Mouse (Mus musculus) E14TG2a.4 (cell line): ENCODE data around the gene Rps6kb1.

Experiments used
- H3K27me3 ChIP-seq: 2 replicates; pipeline ENCODE4 v1.6.1; 2014; ENCODE audit warnings: low read length, control low read depth; ENCODE audit not compliant: insufficient read depth
- H3K36me3 ChIP-seq: 2 replicates; pipeline ENCODE4 v1.6.1; 2014; ENCODE audit warnings: low read length, control low read depth; ENCODE audit not compliant: insufficient read depth
- H3K4me1 ChIP-seq: replicated peaks from 2 replicates; pipeline ENCODE4 v1.6.1; 2014; ENCODE audit warnings: low read depth, low read length, control low read depth
- H3K4me3 ChIP-seq: replicated peaks from 2 replicates; pipeline ENCODE4 v1.5.1; 2014; ENCODE audit warnings: mild to moderate bottlenecking, low read length
- H3K9me3 ChIP-seq: 2 replicates; pipeline ENCODE4 v1.6.1; 2014; ENCODE audit warnings: low read length, control low read depth
- CTCF ChIP-seq: conservative IDR thresholded peaks from 2 replicates; pipeline ENCODE4 v1.5.1; 2014; ENCODE audit warnings: low read length
- NANOG ChIP-seq: IDR thresholded peaks from 2 replicates; pipeline ENCODE4 v1.6.1; 2014; ENCODE audit warnings: borderline replicate concordance, low read length, mixed read lengths
- POU5F1 ChIP-seq: IDR thresholded peaks from 2 replicates; pipeline ENCODE4 v1.6.1; 2014; ENCODE audit warnings: low read length, borderline replicate concordance

The Rps6kb1 gene

GRCm38 (mm10) chr11:86544639-86545299, at the start of gene Rps6kb1, which contains the start of gene Tubd1:
Gene Rps6kb1, minus strand, starts transcription at chr11:86544805.
Gene Tubd1, plus strand, starts transcription at chr11:86544991.
- no peaks in the 10 kb centered on the region for H3K9me3 ChIP-seq
- H3K4me1 ChIP-seq = peaks cover 38% of the 10 kb centered on the region
- TF ChIP-seq NANOG (no peak), CTCF (no peak), POU5F1 (no peak)
- H3K27me3 ChIP-seq = no peaks in the 10 kb centered on the region
- peaks cover 23% of the 10 kb centered on the region for H3K36me3 ChIP-seq
- peak within 1 kb of the TSS; percentile 90 for H3K4me3 ChIP-seq

- no peak for TF ChIP-seq NANOG
- TF ChIP-seq CTCF = no peak
- TF ChIP-seq POU5F1 = no peak
- Histone ChIP-seq H3K4me3 (no peak overlapping the region), H3K27me3 (no peaks in the 10 kb centered on the region), H3K36me3 (peaks cover 12% of the 10 kb centered on the region; the same call in 1 of the 2 replicates), H3K4me1 (peaks cover 23% of the 10 kb centered on the region), H3K9me3 (no peaks in the 10 kb centered on the region)
These were observed 48.8 kb upstream of the Rps6kb1 start for GRCm38 (mm10) chr11:86593443-86593842.

DNA sequence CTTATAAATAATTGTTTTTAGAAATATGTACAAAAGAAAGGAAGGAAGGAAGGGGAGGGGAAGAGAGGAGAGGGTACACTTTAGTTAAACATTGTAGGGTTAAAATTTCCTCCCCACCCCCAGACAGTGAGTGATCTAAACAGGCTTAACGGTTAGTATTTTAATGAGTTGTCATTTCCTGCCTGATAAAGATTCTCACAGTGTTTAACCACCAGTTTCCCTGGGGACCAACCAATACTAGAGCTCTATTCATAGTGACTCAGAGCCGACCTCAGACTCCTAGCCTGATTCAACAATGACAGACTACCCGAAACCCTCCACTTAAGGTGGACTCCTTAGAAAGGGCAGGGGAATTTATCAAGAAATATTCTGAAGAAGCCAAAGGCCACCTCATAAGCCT, 48.4 kb upstream of the Rps6kb1 start:
- Histone ChIP-seq H3K27me3 (no peaks in the 10 kb centered on the region), H3K36me3 (peaks cover 10% of the 10 kb centered on the region; the same call in 1 of the 2 replicates), H3K4me3 (no peak overlapping the region), H3K4me1 (peaks cover 25% of the 10 kb centered on the region), H3K9me3 (no peaks in the 10 kb centered on the region)
- no peak for TF ChIP-seq CTCF
- no peak for TF ChIP-seq NANOG
- TF ChIP-seq POU5F1 = no peak

- H3K27me3 ChIP-seq = no peaks in the 10 kb centered on the region
- peaks cover 10% of the 10 kb centered on the region; the same call in 1 of the 2 replicates for H3K36me3 ChIP-seq
These were observed 47.5 kb upstream of the Rps6kb1 start for GRCm38 (mm10) chr11:86591931-86592616.

DNA sequence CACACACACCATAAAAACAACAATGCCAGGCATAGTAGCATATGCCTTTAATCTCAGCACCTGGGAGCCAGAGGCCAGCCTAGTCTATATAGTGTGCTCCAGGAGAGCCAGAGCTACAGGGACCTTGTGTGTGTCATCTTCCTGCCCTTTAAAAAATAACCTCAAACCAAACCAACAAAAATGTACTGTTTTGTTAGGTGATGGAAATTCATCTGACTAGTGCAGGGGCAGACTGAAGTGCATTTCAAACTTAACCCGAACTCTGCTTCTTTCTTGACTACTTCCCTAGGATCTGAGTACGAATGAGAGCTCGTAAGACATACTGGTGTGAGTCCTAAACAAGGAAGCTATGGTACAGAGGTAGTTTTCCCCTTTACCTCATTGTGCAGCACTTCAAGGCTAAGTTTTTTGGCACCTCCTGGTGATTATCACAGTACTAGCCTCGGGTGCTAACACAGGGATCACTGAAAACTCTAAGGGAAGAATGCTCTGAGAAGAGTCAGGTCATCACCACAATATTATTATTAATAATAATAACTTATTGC, 46.8 kb upstream of the Rps6kb1 start:
- Histone ChIP-seq H3K36me3 (peaks cover 10% of the 10 kb centered on the region; the same call in 1 of the 2 replicates), H3K4me1 (peaks cover 41% of the 10 kb centered on the region), H3K9me3 (no peaks in the 10 kb centered on the region), H3K4me3 (no peak overlapping the region), H3K27me3 (no peaks in the 10 kb centered on the region)
- TF ChIP-seq POU5F1 (no peak), CTCF (no peak), NANOG (no peak)

More at GRCm38 (mm10) chr11:86591931-86592616, 47.5 kb upstream of the Rps6kb1 start:
- no peak overlapping the region for H3K4me3 ChIP-seq
- peaks cover 35% of the 10 kb centered on the region for H3K4me1 ChIP-seq
- TF ChIP-seq CTCF (no peak), POU5F1 (no peak), NANOG (no peak)
- no peaks in the 10 kb centered on the region for H3K9me3 ChIP-seq

GRCm38 (mm10) chr11:86590579-86590978, 46.0 kb upstream of the Rps6kb1 start:
- Histone ChIP-seq H3K27me3 (no peaks in the 10 kb centered on the region), H3K4me3 (no peak overlapping the region), H3K9me3 (no peaks in the 10 kb centered on the region), H3K36me3 (peaks cover 10% of the 10 kb centered on the region; the same call in 1 of the 2 replicates), H3K4me1 (peaks cover 48% of the 10 kb centered on the region)
- TF ChIP-seq POU5F1 (no peak), NANOG (no peak), CTCF (no peak)

DNA sequence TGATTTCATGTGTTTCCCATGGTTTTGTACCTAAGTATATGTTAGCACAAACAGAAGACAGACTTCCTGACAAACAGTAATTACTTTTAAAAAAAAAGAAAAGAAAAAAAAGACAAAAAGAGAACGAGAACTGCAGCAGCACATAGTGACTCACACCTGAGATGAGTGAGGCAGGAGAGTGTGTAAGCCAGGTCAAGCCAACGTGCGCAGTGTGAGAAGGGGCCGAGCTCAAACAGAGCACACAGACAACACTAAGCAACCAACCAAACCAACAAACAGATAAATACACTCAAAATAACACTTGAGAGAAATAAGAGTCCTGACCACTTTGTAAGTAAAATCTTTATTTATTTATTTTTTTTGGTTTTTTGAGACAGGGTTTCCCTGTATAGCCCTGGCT, 45.5 kb upstream of the Rps6kb1 start:
- TF ChIP-seq POU5F1 = no peak
- no peak for TF ChIP-seq NANOG
- no peak for TF ChIP-seq CTCF
- peaks cover 53% of the 10 kb centered on the region for H3K4me1 ChIP-seq
- H3K27me3 ChIP-seq = no peaks in the 10 kb centered on the region
- peaks cover 10% of the 10 kb centered on the region; the same call in 1 of the 2 replicates for H3K36me3 ChIP-seq
- no peaks in the 10 kb centered on the region for H3K9me3 ChIP-seq
- no peak overlapping the region for H3K4me3 ChIP-seq

- no peak overlapping the region for H3K4me3 ChIP-seq
- H3K36me3 ChIP-seq = peaks cover 11% of the 10 kb centered on the region; the same call in 1 of the 2 replicates
- no peaks in the 10 kb centered on the region for H3K9me3 ChIP-seq
- H3K4me1 ChIP-seq = peaks cover 57% of the 10 kb centered on the region
- no peak for TF ChIP-seq CTCF
- no peaks in the 10 kb centered on the region for H3K27me3 ChIP-seq
These were observed 44.1 kb upstream of the Rps6kb1 start for GRCm38 (mm10) chr11:86588583-86589298.
